Comparison of ENCODE assay signal across 8 mouse cellular contexts in the genomic region with DNA sequence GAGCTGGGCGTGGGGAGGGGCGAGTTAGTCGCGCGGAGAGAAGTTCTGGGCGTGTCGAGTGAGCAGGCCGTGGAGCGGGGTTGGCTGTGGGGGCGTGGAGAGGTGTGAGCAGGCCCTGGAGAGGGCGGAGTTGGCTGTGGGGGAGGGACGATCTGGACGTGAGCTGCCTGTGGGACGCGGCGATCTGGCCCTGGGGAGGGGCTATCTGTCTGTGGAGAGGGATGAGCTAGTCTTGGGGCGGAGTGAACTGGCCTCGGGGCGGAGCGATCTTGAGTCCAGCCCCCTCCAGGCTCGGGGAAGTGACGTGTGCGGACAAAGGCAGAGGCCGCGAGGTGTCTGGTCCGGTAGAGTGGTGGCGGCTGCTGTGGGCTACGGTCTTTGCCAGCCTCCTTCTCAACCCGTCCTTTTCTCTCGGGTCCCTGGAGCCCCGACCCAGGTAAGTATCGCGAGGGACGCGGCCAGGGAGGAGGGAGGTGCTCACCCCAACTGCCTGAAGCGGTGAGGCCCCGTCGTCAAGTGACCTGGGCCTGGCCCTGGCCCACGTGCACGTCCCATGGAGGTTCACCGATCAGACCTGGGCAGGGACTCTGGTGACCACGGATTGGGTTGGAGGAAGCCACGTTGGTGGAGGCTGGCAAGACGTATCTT. TPM values are rescaled to one million over a fixed set of nuclear protein-coding genes. Genes with fewer than 3 reads are reported as not detected.
DNase-seq lines count a peak whose midpoint lies in the region; ATAC-seq lines count a peak whose summit lies in the region.

A gene (plus strand): TSS at position 179 of the 648 bp plus-strand sequence.

- H3K9me3 ChIP-seq in heart, embryonic 13.5 days = no peaks in the 10 kb centered on the region
- H3K9me3 ChIP-seq in liver, embryonic 12.5 days (replicated peaks) = no peaks in the 10 kb centered on the region
- H3K9me3 ChIP-seq in stomach, embryonic 15.5 days = no peaks in the 10 kb centered on the region

- H3K4me1 ChIP-seq in brown adipose tissue, adult 24 weeks (ENCODE audit: control insufficient read depth, insufficient read depth, insufficient read length, low read length) = peaks cover 7% of the 10 kb centered on the region
- peaks cover 35% of the 10 kb centered on the region for H3K4me1 ChIP-seq in heart, embryonic 13.5 days
- H3K4me1 ChIP-seq in liver, embryonic 12.5 days = peaks cover 40% of the 10 kb centered on the region
- H3K4me1 ChIP-seq in stomach, embryonic 15.5 days = peaks cover 11% of the 10 kb centered on the region

- under 1% methylated on average over 38 of the region's 44 CpGs for WGBS in heart, embryonic 13.5 days
- WGBS in liver, embryonic 12.5 days (ENCODE audit: insufficient replicate concordance) = 0% methylated on average over 43 of the region's 44 CpGs
- WGBS in stomach, embryonic 15.5 days = under 1% methylated on average over 39 of the region's 44 CpGs

- H3K36me3 ChIP-seq in heart, embryonic 13.5 days = peaks cover 26% of the 10 kb centered on the region
- peaks cover 25% of the 10 kb centered on the region for H3K36me3 ChIP-seq in liver, embryonic 12.5 days
- H3K36me3 ChIP-seq in stomach, embryonic 15.5 days = no peaks in the 10 kb centered on the region

- peak within 1 kb of the TSS; percentile 90 for H3K4me2 ChIP-seq in heart, embryonic 13.5 days
- H3K4me2 ChIP-seq in liver, embryonic 12.5 days = peak within 1 kb of the TSS; percentile 95
- H3K4me2 ChIP-seq in stomach, embryonic 15.5 days = peak within 1 kb of the TSS; percentile 86

- peak within 1 kb of the TSS; percentile 61 for H3K27ac ChIP-seq in brown adipose tissue, adult 24 weeks (replicated peaks; ENCODE audit: low read depth, low read length)
- H3K27ac ChIP-seq in heart, embryonic 13.5 days (replicated peaks) = peak within 1 kb of the TSS; percentile 91
- H3K27ac ChIP-seq in liver, embryonic 12.5 days = peak within 1 kb of the TSS; percentile 81
- H3K27ac ChIP-seq in stomach, embryonic 15.5 days = peak within 1 kb of the TSS; percentile 77

- ATAC-seq in heart, embryonic 13.5 days (ENCODE audit: extremely low read depth, insufficient number of reproducible peaks, low FRiP score, low TSS enrichment) = peak; percentile 100
- ATAC-seq in liver, embryonic 12.5 days = peak; percentile 98
- peak; percentile 99 for ATAC-seq in stomach, embryonic 15.5 days (ENCODE audit: insufficient read depth, low FRiP score, low read depth)

- peak within 1 kb of the TSS; percentile 74 for H3K4me3 ChIP-seq in brown adipose tissue, adult 24 weeks (ENCODE audit: insufficient read depth, low read depth, low read length)
- H3K4me3 ChIP-seq in heart, embryonic 13.5 days = peak within 1 kb of the TSS; percentile 91
- H3K4me3 ChIP-seq in liver, embryonic 12.5 days = peak within 1 kb of the TSS; percentile 79
- H3K4me3 ChIP-seq in stomach, embryonic 15.5 days (replicated peaks) = peak within 1 kb of the TSS; percentile 87

- DNase-seq in CD4-positive, CD25-positive, alpha-beta regulatory T cell, adult 2 months (ENCODE audit: low read depth, low spot score) = peak; percentile 100
- peak; percentile 92 for DNase-seq in fat pad, adult 2 months (ENCODE audit: extremely low read depth, low read depth, low spot score)
- DNase-seq in kidney, postnatal 10 days = peak; percentile 100
- peak; percentile 100 for DNase-seq in natural killer cell, adult 2 months (ENCODE audit: low spot score in 2 of 2)

- H3K27me3 ChIP-seq in heart, embryonic 13.5 days (replicated peaks) = peaks cover 11% of the 10 kb centered on the region; the same call in 1 of the 2 replicates
- peaks cover 34% of the 10 kb centered on the region for H3K27me3 ChIP-seq in liver, embryonic 12.5 days (replicated peaks)
- H3K27me3 ChIP-seq in stomach, embryonic 15.5 days (replicated peaks) = no peaks in the 10 kb centered on the region

- peak within 1 kb of the TSS; percentile 97 for H3K9ac ChIP-seq in heart, embryonic 13.5 days
- H3K9ac ChIP-seq in liver, embryonic 12.5 days = peak within 1 kb of the TSS; percentile 85
- H3K9ac ChIP-seq in stomach, embryonic 15.5 days = peak within 1 kb of the TSS; percentile 83

RNA-seq across cellular contexts. Expression of the gene that starts here (rescaled TPM):
- 14.6 and 22.2 TPM in 2 replicates for polyA plus RNA-seq in brown adipose tissue, adult 24 weeks (2012; ENCODE audit: insufficient read depth, insufficient read length, missing spikeins)
- polyA plus RNA-seq in heart, embryonic 13.5 days (2015; fragmentation: Nextera tagmentation; extraction: Ambion mirVana) = 72.7 and 81.4 TPM in 2 replicates
- 45.4 and 48.6 TPM in 2 replicates for polyA plus RNA-seq in liver, embryonic 12.5 days (2016; fragmentation: Nextera tagmentation; extraction: Ambion mirVana)
- 78.8 and 82.3 TPM in 2 replicates for polyA plus RNA-seq in stomach, embryonic 15.5 days (2015; fragmentation: Nextera tagmentation; extraction: Ambion mirVana)

Comparison
In these comparisons a context has a peak if more than half of its experiments do, and no peak if none do; other contexts are left out.
1. Peak in every context shown above with its lines: DNase-seq, ATAC-seq, H3K4me3 ChIP-seq and H3K27ac ChIP-seq.